Mouse (Mus musculus): ENCODE data around the gene Nkd2. TPM values are rescaled to one million over a fixed set of nuclear protein-coding genes. Genes with fewer than 3 reads are reported as not detected.

Nkd2 gene
- polyA plus RNA-seq, 1 experiment from 2014 or later, result 9.8 TPM

DNA sequence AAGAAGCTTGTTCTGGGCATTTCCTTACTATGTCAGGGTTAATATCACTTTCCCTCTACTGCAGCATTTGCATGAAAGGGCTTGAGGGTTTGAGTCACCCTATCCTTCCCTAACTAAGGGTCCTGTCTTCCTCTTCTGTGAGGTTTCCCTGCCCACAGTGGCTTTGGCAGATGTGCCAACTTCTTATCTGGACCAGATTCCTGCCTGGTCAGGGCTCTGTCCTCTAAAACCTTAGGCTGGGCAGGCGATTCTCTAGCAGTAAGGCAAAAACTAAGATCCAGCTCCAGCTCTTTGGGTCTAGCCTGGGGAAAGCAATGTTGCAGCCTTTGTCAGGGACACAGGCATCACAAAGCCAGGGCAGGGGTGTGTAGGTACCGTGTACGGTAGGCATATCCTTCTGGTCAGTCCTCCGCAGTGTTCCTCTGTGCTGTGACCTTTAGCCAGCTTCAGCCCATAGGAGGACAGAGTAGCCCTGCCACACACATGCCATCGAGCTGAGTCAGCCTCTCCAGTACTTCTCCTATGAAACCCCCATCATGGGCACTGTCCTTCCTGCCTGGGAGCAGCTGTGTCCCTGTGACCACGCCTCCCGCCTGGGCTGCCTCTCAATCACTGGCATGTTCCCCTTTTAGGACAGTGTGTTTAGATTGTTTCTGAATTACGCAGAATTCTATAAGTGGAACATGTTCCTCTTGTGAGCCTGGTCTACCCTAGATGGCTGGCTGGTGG, 43.8 kb downstream of the Nkd2 start:
- Histone ChIP-seq H3K9ac (ENCODE audit: low read length) (no peak overlapping the region), H3K4me1 (ENCODE audit: control insufficient read depth, insufficient read depth, low read length) (no peaks in the 10 kb centered on the region), H3K4me2 (no peak overlapping the region), H3K4me3 (ENCODE audit: low read depth, low read length) (no peak overlapping the region), H3K27me3 (ENCODE audit: control insufficient read depth, insufficient read depth, low read length) (no peaks in the 10 kb centered on the region), H3K9me3 (ENCODE audit: control insufficient read depth, low read length) (no peaks in the 10 kb centered on the region), H3K36me3 (ENCODE audit: control insufficient read depth, insufficient read depth, low read length) (peaks cover 35% of the 10 kb centered on the region), H3K27ac (ENCODE audit: low read depth, low read length) (no peak overlapping the region)
- DNase-seq (ENCODE audit: low spot score, missing footprints), result no peak
- 93% methylated on average over 8 of the region's 8 CpGs for WGBS
- no peak for ATAC-seq (ENCODE audit: low FRiP score)

DNA sequence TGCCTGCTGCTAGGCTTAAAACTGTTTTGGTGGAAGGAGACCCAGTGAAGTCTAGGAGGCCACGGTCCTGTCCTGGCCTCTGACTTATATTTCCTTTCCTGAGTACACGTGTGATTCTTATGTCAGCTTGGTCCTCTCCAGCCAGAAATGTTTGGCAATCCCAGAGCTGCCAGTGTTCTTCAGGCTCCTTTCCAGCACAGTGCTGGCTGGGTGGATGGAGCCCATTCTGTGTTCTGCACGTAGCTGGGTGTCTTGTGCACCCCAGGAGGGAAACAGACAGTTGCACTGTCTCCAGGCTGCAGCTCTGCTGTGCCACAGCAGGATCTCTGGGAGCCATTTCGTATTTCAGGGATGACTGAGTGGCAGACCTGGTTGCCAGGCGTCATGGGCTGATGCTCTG, 48.3 kb downstream of the Nkd2 start:
- Histone ChIP-seq H3K4me1 (ENCODE audit: control insufficient read depth, insufficient read depth, low read length) (no peaks in the 10 kb centered on the region), H3K4me3 (ENCODE audit: low read depth, low read length) (no peak overlapping the region), H3K4me2 (no peak overlapping the region), H3K27ac (ENCODE audit: low read depth, low read length) (no peak overlapping the region), H3K9me3 (ENCODE audit: control insufficient read depth, low read length) (no peaks in the 10 kb centered on the region), H3K27me3 (ENCODE audit: control insufficient read depth, insufficient read depth, low read length) (no peaks in the 10 kb centered on the region), H3K36me3 (ENCODE audit: control insufficient read depth, insufficient read depth, low read length) (peaks cover 38% of the 10 kb centered on the region), H3K9ac (ENCODE audit: low read length) (no peak overlapping the region)
- 85% methylated on average over 5 of the region's 5 CpGs for WGBS
- ATAC-seq (ENCODE audit: low FRiP score) (no peak), DNase-seq (ENCODE audit: low spot score, missing footprints) (no peak)

- DNase-seq (ENCODE audit: low spot score, missing footprints), result no peak
- no peak overlapping the region for H3K9ac ChIP-seq (ENCODE audit: low read length)
- H3K4me1 ChIP-seq (ENCODE audit: control insufficient read depth, insufficient read depth, low read length), result no peaks in the 10 kb centered on the region
- H3K9me3 ChIP-seq (ENCODE audit: control insufficient read depth, low read length), result no peaks in the 10 kb centered on the region
- H3K27ac ChIP-seq (ENCODE audit: low read depth, low read length), result no peak overlapping the region
- WGBS, result 94% methylated on average over 5 of the region's 5 CpGs
- peaks cover 27% of the 10 kb centered on the region for H3K36me3 ChIP-seq (ENCODE audit: control insufficient read depth, insufficient read depth, low read length)
- ATAC-seq (ENCODE audit: low FRiP score), result no peak
- no peak overlapping the region for H3K4me3 ChIP-seq (ENCODE audit: low read depth, low read length)
- no peaks in the 10 kb centered on the region for H3K27me3 ChIP-seq (ENCODE audit: control insufficient read depth, insufficient read depth, low read length)
- no peak overlapping the region for H3K4me2 ChIP-seq
These were observed 54.3 kb downstream of the Nkd2 start for GRCm38 (mm10) chr13:73793171-73793570.

- H3K4me3 ChIP-seq (ENCODE audit: low read depth, low read length), result no peak overlapping the region
- DNase-seq (ENCODE audit: low spot score, missing footprints), result no peak
- H3K27me3 ChIP-seq (ENCODE audit: control insufficient read depth, insufficient read depth, low read length), result no peaks in the 10 kb centered on the region
- no peak overlapping the region for H3K4me2 ChIP-seq
- ATAC-seq (ENCODE audit: low FRiP score), result no peak
- H3K27ac ChIP-seq (ENCODE audit: low read depth, low read length), result no peak overlapping the region
- no peaks in the 10 kb centered on the region for H3K4me1 ChIP-seq (ENCODE audit: control insufficient read depth, insufficient read depth, low read length)
- H3K9ac ChIP-seq (ENCODE audit: low read length), result no peak overlapping the region
- H3K36me3 ChIP-seq (ENCODE audit: control insufficient read depth, insufficient read depth, low read length), result peaks cover 25% of the 10 kb centered on the region
- 91% methylated on average over 4 of the region's 4 CpGs for WGBS
- H3K9me3 ChIP-seq (ENCODE audit: control insufficient read depth, low read length), result no peaks in the 10 kb centered on the region
These were observed 55.3 kb downstream of the Nkd2 start for GRCm38 (mm10) chr13:73792176-73792575.

DNA sequence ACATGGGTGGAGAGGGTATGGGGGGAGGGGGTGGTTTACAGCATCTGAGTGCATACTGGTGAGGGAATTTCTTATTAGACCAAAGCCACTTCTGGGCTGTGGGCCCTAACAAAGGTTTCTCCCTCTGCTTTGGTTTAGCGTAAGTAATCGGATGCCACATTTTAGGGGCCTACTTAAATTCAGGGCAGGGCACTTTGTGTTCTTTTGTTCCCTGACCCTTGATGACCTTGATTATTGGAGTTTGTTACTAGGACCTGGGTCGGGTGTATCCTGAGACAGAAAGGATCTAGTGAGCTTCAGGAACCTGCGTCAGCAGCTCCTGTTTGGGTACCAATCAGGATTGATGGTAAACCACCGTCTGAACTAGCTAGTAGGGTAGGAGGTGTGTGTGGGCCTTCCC, 64.9 kb downstream of the Nkd2 start:
- Histone ChIP-seq H3K36me3 (ENCODE audit: control insufficient read depth, insufficient read depth, low read length) (peaks cover 11% of the 10 kb centered on the region), H3K27ac (ENCODE audit: low read depth, low read length) (no peak overlapping the region), H3K9me3 (ENCODE audit: control insufficient read depth, low read length) (no peaks in the 10 kb centered on the region), H3K9ac (ENCODE audit: low read length) (no peak overlapping the region), H3K4me3 (ENCODE audit: low read depth, low read length) (no peak overlapping the region), H3K4me1 (ENCODE audit: control insufficient read depth, insufficient read depth, low read length) (no peaks in the 10 kb centered on the region), H3K4me2 (no peak overlapping the region), H3K27me3 (ENCODE audit: control insufficient read depth, insufficient read depth, low read length) (no peaks in the 10 kb centered on the region)
- 34% methylated on average over 5 of the region's 5 CpGs for WGBS
- ATAC-seq (ENCODE audit: low FRiP score) (no peak), DNase-seq (ENCODE audit: low spot score, missing footprints) (no peak)

GRCm38 (mm10) chr13:73777578-73777977, 69.9 kb downstream of the Nkd2 start:
- no peaks in the 10 kb centered on the region for H3K36me3 ChIP-seq (ENCODE audit: control insufficient read depth, insufficient read depth, low read length)
- H3K4me1 ChIP-seq (ENCODE audit: control insufficient read depth, insufficient read depth, low read length), result no peaks in the 10 kb centered on the region
- WGBS, result 87% methylated on average over 3 of the region's 3 CpGs
- DNase-seq (ENCODE audit: low spot score, missing footprints) (no peak), ATAC-seq (ENCODE audit: low FRiP score) (no peak)
- no peaks in the 10 kb centered on the region for H3K9me3 ChIP-seq (ENCODE audit: control insufficient read depth, low read length)
- no peaks in the 10 kb centered on the region for H3K27me3 ChIP-seq (ENCODE audit: control insufficient read depth, insufficient read depth, low read length)
- H3K9ac ChIP-seq (ENCODE audit: low read length), result no peak overlapping the region
- no peak overlapping the region for H3K27ac ChIP-seq (ENCODE audit: low read depth, low read length)
- no peak overlapping the region for H3K4me2 ChIP-seq
- no peak overlapping the region for H3K4me3 ChIP-seq (ENCODE audit: low read depth, low read length)

GRCm38 (mm10) chr13:73775786-73776185, 71.6 kb downstream of the Nkd2 start:
- H3K4me2 ChIP-seq, result no peak overlapping the region
- 87% methylated on average over 4 of the region's 4 CpGs for WGBS
- H3K36me3 ChIP-seq (ENCODE audit: control insufficient read depth, insufficient read depth, low read length), result no peaks in the 10 kb centered on the region
- DNase-seq (ENCODE audit: low spot score, missing footprints) (no peak), ATAC-seq (ENCODE audit: low FRiP score) (no peak)
- H3K4me3 ChIP-seq (ENCODE audit: low read depth, low read length), result no peak overlapping the region
- no peaks in the 10 kb centered on the region for H3K27me3 ChIP-seq (ENCODE audit: control insufficient read depth, insufficient read depth, low read length)
- no peak overlapping the region for H3K9ac ChIP-seq (ENCODE audit: low read length)
- H3K4me1 ChIP-seq (ENCODE audit: control insufficient read depth, insufficient read depth, low read length), result peaks cover 2% of the 10 kb centered on the region; the same call in 1 of the 2 replicates
- H3K27ac ChIP-seq (ENCODE audit: low read depth, low read length), result no peak overlapping the region
- H3K9me3 ChIP-seq (ENCODE audit: control insufficient read depth, low read length), result no peaks in the 10 kb centered on the region

DNA sequence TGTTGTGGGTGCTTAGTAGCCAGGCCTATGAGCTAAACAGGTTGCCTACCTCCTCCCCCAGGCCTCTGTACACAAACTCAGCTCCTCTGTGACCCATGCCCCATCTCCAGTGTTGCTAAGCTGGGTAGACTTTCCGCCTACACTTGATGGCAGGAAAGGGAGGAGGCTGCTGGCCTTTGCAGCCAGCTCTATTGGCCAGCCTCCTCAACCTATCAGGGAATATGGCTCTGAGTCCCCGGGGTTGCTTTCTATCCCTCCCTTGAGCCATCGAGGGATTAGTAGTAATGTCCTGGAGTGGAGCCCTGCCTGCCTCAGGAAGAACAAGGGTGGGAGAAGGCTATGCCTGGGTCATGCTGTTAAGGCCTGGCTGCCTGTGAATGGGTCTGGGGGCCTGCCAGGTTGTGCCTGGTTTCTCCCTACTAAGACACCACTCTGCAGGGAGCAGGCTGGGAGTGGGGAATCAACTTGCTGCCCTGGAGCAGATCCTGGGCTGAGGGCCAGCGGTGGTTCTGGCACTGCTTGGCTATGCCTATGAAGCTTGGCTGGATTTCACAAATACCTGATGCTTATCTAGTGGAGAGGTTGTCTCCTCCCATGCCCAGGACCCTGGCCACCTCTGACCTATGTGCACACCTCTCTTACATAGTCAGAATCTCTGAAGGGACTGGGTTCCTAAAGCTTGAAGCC, 73.8 kb downstream of the Nkd2 start:
- DNase-seq (ENCODE audit: low spot score, missing footprints), result no peak
- Histone ChIP-seq H3K27me3 (ENCODE audit: control insufficient read depth, insufficient read depth, low read length) (no peaks in the 10 kb centered on the region), H3K4me3 (ENCODE audit: low read depth, low read length) (no peak overlapping the region), H3K27ac (ENCODE audit: low read depth, low read length) (no peak overlapping the region), H3K36me3 (ENCODE audit: control insufficient read depth, insufficient read depth, low read length) (no peaks in the 10 kb centered on the region), H3K9ac (ENCODE audit: low read length) (no peak overlapping the region), H3K4me2 (no peak overlapping the region), H3K4me1 (ENCODE audit: control insufficient read depth, insufficient read depth, low read length) (peaks cover 4% of the 10 kb centered on the region; the same call in 1 of the 2 replicates), H3K9me3 (ENCODE audit: control insufficient read depth, low read length) (no peaks in the 10 kb centered on the region)
- WGBS, result 51% methylated on average over 4 of the region's 4 CpGs
- no peak for ATAC-seq (ENCODE audit: low FRiP score)

GRCm38 (mm10) chr13:73772655-73773054, 74.8 kb downstream of the Nkd2 start:
- no peak overlapping the region for H3K27ac ChIP-seq (ENCODE audit: low read depth, low read length)

More at GRCm38 (mm10) chr13:73772655-73773054, 74.8 kb downstream of the Nkd2 start:
- DNase-seq (ENCODE audit: low spot score, missing footprints), result no peak
- Histone ChIP-seq H3K4me3 (ENCODE audit: low read depth, low read length) (no peak overlapping the region), H3K9ac (ENCODE audit: low read length) (no peak overlapping the region), H3K9me3 (ENCODE audit: control insufficient read depth, low read length) (no peaks in the 10 kb centered on the region), H3K4me2 (no peak overlapping the region), H3K27me3 (ENCODE audit: control insufficient read depth, insufficient read depth, low read length) (no peaks in the 10 kb centered on the region), H3K4me1 (ENCODE audit: control insufficient read depth, insufficient read depth, low read length) (peaks cover 4% of the 10 kb centered on the region; the same call in 1 of the 2 replicates), H3K36me3 (ENCODE audit: control insufficient read depth, insufficient read depth, low read length) (no peaks in the 10 kb centered on the region)
- ATAC-seq (ENCODE audit: low FRiP score), result no peak
- WGBS, result 62% methylated on average over 2 of the region's 2 CpGs

Data from midbrain, embryonic 11.5 days (tissue).